Mouse (Mus musculus) heart, postnatal 0 days (tissue): ENCODE results near the gene Zscan10.

Source experiments
- CTCF ChIP-seq: IDR thresholded peaks from 2 replicates; pipeline ENCODE4 v1.5.1; 2016; ENCODE audit warnings: antibody characterized with exemption, control low read depth, low read depth
- EP300 ChIP-seq: IDR thresholded peaks from 2 replicates; pipeline ENCODE4 v1.6.1; 2016; ENCODE audit warnings: antibody characterized with exemption, low read depth

DNA sequence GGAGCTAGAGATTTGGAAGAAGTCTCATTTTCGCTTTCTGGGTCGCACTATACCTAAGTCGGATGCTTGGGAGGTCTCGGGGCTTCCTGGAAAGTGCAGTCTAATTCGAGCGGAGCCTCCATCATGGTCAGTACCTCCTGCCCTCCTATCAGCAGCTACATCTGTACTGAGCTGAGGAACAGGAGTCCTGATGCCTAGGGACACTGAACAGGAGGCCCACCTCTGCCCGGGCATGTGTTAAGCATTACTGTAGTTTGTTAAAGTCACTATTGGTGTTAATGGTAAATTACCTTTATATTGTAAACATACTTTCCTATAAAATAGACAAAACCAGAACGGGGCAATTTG, 36.3 kb upstream of the Zscan10 start:
- no peak for TF ChIP-seq CTCF
- TF ChIP-seq EP300: no peak
